Mouse (Mus musculus) cerebellum, adult 11 months (tissue): ENCODE measurements around the gene Olfr619.

Experiments used
- DNase-seq: peaks from one replicate; pipeline ENCODE4 v3.0.0; 2022

Olfr619 gene

GRCm38 (mm10) chr7:103600275-103600674, at the start of gene Olfr619:
Gene Olfr619 (plus strand): TSS chr7:103600575.
- no peak for DNase-seq

GRCm38 (mm10) chr7:103555779-103556178, 44.6 kb upstream of the Olfr619 start, which contains the start of gene Olfr615:
Gene Olfr615 (plus strand): TSS chr7:103556079.
- DNase-seq: no peak

- no peak for DNase-seq
Observed at GRCm38 (mm10) chr7:103569043-103569442, 31.3 kb upstream of the Olfr619 start, which contains the start of gene Olfr616. Gene Olfr616 (minus strand): TSS chr7:103569143.

GRCm38 (mm10) chr7:103572761-103573160, 27.6 kb upstream of the Olfr619 start, which contains the start of gene Olfr617:
Gene Olfr617 (plus strand): TSS chr7:103573061.
- DNase-seq: no peak

GRCm38 (mm10) chr7:103589803-103590202, 10.6 kb upstream of the Olfr619 start, which contains the start of gene Olfr618:
Gene Olfr618 (plus strand): TSS chr7:103590103.
- no peak for DNase-seq

GRCm38 (mm10) chr7:103607425-103607824, 7.0 kb downstream of the Olfr619 start:
- DNase-seq: no peak

- no peak for DNase-seq
Observed at GRCm38 (mm10) chr7:103612434-103612833, 12.1 kb downstream of the Olfr619 start, which contains the start of gene Olfr620. Gene Olfr620 (minus strand): TSS chr7:103612534.

- no peak for DNase-seq
Observed at GRCm38 (mm10) chr7:103636795-103637194, 36.4 kb downstream of the Olfr619 start.

- no peak for DNase-seq
Observed at GRCm38 (mm10) chr7:103642602-103643001, 42.2 kb downstream of the Olfr619 start, which contains the start of gene Olfr622. Gene Olfr622 (minus strand): TSS chr7:103642702.

- DNase-seq: no peak
Observed at GRCm38 (mm10) chr7:103644070-103644469, 43.7 kb downstream of the Olfr619 start.
